Mouse (Mus musculus): ENCODE data around the gene Aanat.

- TF ChIP-seq CTCF (IDR thresholded peaks at IDR 0.05; ENCODE audit: extremely low read depth, insufficient read depth, insufficient read length, insufficient replicate concordance) (no peak), POLR2A (IDR thresholded peaks at IDR 0.05; ENCODE audit: low read depth, low read length) (no peak)
These were observed 29.9 kb upstream of the Aanat start for GRCm38 (mm10) chr11:116556308-116556707.

All from spleen, adult 2 months (tissue).